Mouse (Mus musculus) MEL (cell line): ENCODE results near the gene Dot1l.

Experiments used
- USF2 ChIP-seq, 2 experiments: IDR thresholded peaks; 2 replicates each; pipeline ENCODE4 v1.6.1; 2011 to 2012; ENCODE audit warnings: improper control_type of control experiment in 2 of 2, low read length in 2 of 2, borderline replicate concordance in 1 of 2, inconsistent platforms in 1 of 2, low read depth in 1 of 2, mild to moderate bottlenecking in 1 of 2; ENCODE audit not compliant: insufficient read depth in 1 of 2
- ZC3H11A ChIP-seq: IDR thresholded peaks from 2 replicates; pipeline ENCODE4 v1.6.1; 2012; ENCODE audit warnings: low read depth, mild to moderate bottlenecking, inconsistent platforms, low read length, improper control_type of control experiment

- no peak for TF ChIP-seq USF2 (IDR thresholded peaks at IDR 0.05; ENCODE audit: borderline replicate concordance in 1 of 2, insufficient read depth in 1 of 2, low read depth in 1 of 2, low read length in 2 of 2)
- no peak for TF ChIP-seq ZC3H11A
Observed at GRCm38 (mm10) chr10:80784302-80784701, 29.3 kb downstream of the Dot1l start.
